Mouse (Mus musculus) liver, embryonic 14.5 days (tissue): ENCODE measurements around the gene Plod1. TPM values are rescaled to one million over a fixed set of nuclear protein-coding genes. Genes with fewer than 3 reads are reported as not detected.

Experiments used
- ATAC-seq: fragments of 200-750 bp; cut with Nextera tagmentation; 2 replicates; pipeline ENCODE4 v1.8.0; 2017; ENCODE audit warnings: moderate number of reproducible peaks, mild to moderate bottlenecking, moderate library complexity; ENCODE audit not compliant: insufficient read depth
- DNase-seq, 3 experiments: peaks; one replicate each; pipeline ENCODE4 v3.0.0-alpha.2; 2012 to 2013; ENCODE audit warnings: low read depth in 3 of 3, low spot score in 3 of 3
- H3K27ac ChIP-seq: fragments of 300-500 bp; sonication (generic); 2 replicates; pipeline ENCODE4 v1.5.1; 2014; ENCODE audit warnings: moderate library complexity, mild to moderate bottlenecking, control low read depth, inconsistent platforms
- H3K27me3 ChIP-seq: fragments of 300-500 bp; sonication (generic); 2 replicates; pipeline ENCODE4 v1.6.1; 2014; ENCODE audit warnings: mild to moderate bottlenecking, low read length, moderate library complexity; ENCODE audit not compliant: control insufficient read depth, insufficient read depth
- H3K36me3 ChIP-seq: fragments of 300-500 bp; sonication (generic); replicated peaks from 2 replicates; pipeline ENCODE4 v1.6.1; 2014; ENCODE audit warnings: low read depth; ENCODE audit not compliant: control insufficient read depth, insufficient read depth
- H3K4me1 ChIP-seq, 2 experiments: fragments of 200-500 bp in 1 of 2; fragments of 300-500 bp in 1 of 2; sonication (generic) in 1 of 2; replicated peaks; 2 replicates each; pipeline ENCODE4 v1.6.1; 2012 to 2014; ENCODE audit warnings: antibody characterized with exemption in 1 of 2, inconsistent platforms in 1 of 2, low read length in 1 of 2; ENCODE audit not compliant: control insufficient read depth in 2 of 2, insufficient read depth in 2 of 2
- H3K4me2 ChIP-seq: fragments of 300-500 bp; sonication (generic); 2 replicates; pipeline ENCODE4 v1.6.1; 2014; ENCODE audit warnings: low read depth, mild to moderate bottlenecking, control low read depth, moderate library complexity
- H3K4me3 ChIP-seq, 2 experiments: fragments of 200-500 bp in 1 of 2; fragments of 300-500 bp in 1 of 2; sonication (generic) in 1 of 2; 2 replicates each; pipeline ENCODE4 v1.5.1; 2012 to 2014; ENCODE audit warnings: low read depth in 2 of 2, low read length in 2 of 2, mild to moderate bottlenecking in 2 of 2, control low read depth in 1 of 2, inconsistent platforms in 1 of 2, moderate library complexity in 1 of 2; ENCODE audit not compliant: insufficient read depth in 1 of 2
- H3K9ac ChIP-seq: fragments of 300-500 bp; sonication (generic); replicated peaks from 2 replicates; pipeline ENCODE4 v1.6.1; 2014; ENCODE audit warnings: mild to moderate bottlenecking, control low read depth, moderate library complexity
- H3K9me3 ChIP-seq: fragments of 300-500 bp; sonication (generic); 2 replicates; pipeline ENCODE4 v1.6.1; 2016; ENCODE audit warnings: low read length, mixed read lengths; ENCODE audit not compliant: control insufficient read depth
- CTCF ChIP-seq: IDR thresholded peaks from 2 replicates; pipeline ENCODE4 v1.5.1; 2016; ENCODE audit warnings: antibody characterized with exemption, low read depth, control low read depth
- EP300 ChIP-seq: IDR thresholded peaks from 2 replicates; pipeline ENCODE4 v1.6.1; 2016; ENCODE audit warnings: antibody characterized with exemption, low read depth
- WGBS: fragments of 180-500 bp; shearing (Covaris S2); extraction: QIAGEN DNeasy Blood & Tissue Kit; methylation state at CpG from one replicate; pipeline ENCODE4 v1.1.7; 2014; ENCODE audit not compliant: insufficient replicate concordance; 5-methylcytosine and 5-hydroxymethylcytosine counted together
- polyA plus RNA-seq, 2 experiments: library from polyadenylated mRNA; depleted of rRNA in 1 of 2; stranded (reverse) in 1 of 2; unstranded in 1 of 2; fragments of >200 nt; fragmentation: Nextera tagmentation in 1 of 2; extraction: Ambion mirVana in 1 of 2; gene quantifications; 2 replicates each; pipeline versions ENCODE4 v1.2.1 to v1.2.3; 2012 to 2014

Plod1 gene
- polyA plus RNA-seq, 2 experiments, result 15.5 to 20.2 TPM

DNA sequence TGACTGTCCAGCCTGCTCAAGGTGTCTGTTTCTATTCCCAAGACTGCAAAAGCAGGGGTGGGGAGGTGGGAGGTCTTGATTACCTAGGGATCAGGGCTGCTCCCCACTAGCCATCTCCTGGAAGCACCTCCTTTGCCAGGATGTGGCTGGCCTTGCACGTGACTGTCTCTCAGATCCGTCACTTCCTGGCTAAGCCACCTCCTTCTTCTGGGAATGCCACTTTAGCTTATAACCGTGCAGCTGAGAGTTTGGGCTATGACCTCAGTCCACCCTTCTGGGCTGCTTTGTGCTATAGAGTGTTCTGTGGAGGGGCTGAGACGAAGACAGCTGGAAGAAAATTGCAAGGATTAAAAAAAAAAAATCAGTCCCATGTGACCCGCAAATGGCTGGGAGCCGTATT lies 26.2 kb upstream of the Plod1 start:
- Histone ChIP-seq H3K4me2 (no peak overlapping the region), H3K27ac (no peak overlapping the region), H3K4me3 (no peak overlapping the region), H3K36me3 (no peaks in the 10 kb centered on the region), H3K27me3 (no peaks in the 10 kb centered on the region), H3K9ac (no peak overlapping the region), H3K4me1 (no peaks in the 10 kb centered on the region), H3K9me3 (no peaks in the 10 kb centered on the region)
- TF ChIP-seq EP300 (no peak), CTCF (no peak)
- WGBS, result 42% methylated on average over 6 of the region's 6 CpGs
- no peak for DNase-seq
- no peak for ATAC-seq

- Histone ChIP-seq H3K9me3 (no peaks in the 10 kb centered on the region), H3K4me3 (no peak overlapping the region), H3K27ac (no peak overlapping the region), H3K27me3 (no peaks in the 10 kb centered on the region), H3K4me2 (no peak overlapping the region), H3K36me3 (no peaks in the 10 kb centered on the region), H3K4me1 (no peaks in the 10 kb centered on the region), H3K9ac (no peak overlapping the region)
- WGBS, result 26% methylated on average over 6 of the region's 6 CpGs
- TF ChIP-seq EP300 (no peak), CTCF (peak; percentile 85)
- peak; percentile 51; the same call in 1 of the 2 replicates for ATAC-seq
- peak; percentile 52 to 57 (median 56) for DNase-seq
These were observed 23.6 kb upstream of the Plod1 start for GRCm38 (mm10) chr4:147959881-147960831.

- H3K4me1 ChIP-seq, result no peaks in the 10 kb centered on the region
- H3K36me3 ChIP-seq, result no peaks in the 10 kb centered on the region
- no peak for DNase-seq
- H3K27ac ChIP-seq, result no peak overlapping the region
- H3K4me2 ChIP-seq, result no peak overlapping the region
- no peak overlapping the region for H3K4me3 ChIP-seq
- no peaks in the 10 kb centered on the region for H3K9me3 ChIP-seq
- no peaks in the 10 kb centered on the region for H3K27me3 ChIP-seq
- TF ChIP-seq CTCF (no peak), EP300 (no peak)
- H3K9ac ChIP-seq, result no peak overlapping the region
- no peak for ATAC-seq
- 36% methylated on average over 11 of the region's 11 CpGs for WGBS
These were observed 20.6 kb upstream of the Plod1 start for GRCm38 (mm10) chr4:147957141-147957540.

- 6% methylated on average over 4 of the region's 4 CpGs for WGBS
- H3K4me2 ChIP-seq, result no peak overlapping the region
- no peak overlapping the region for H3K4me3 ChIP-seq
- H3K36me3 ChIP-seq, result no peaks in the 10 kb centered on the region
- TF ChIP-seq CTCF (peak; percentile 73), EP300 (no peak)
- no peak overlapping the region for H3K27ac ChIP-seq
- ATAC-seq, result no peak
- H3K4me1 ChIP-seq, result no peaks in the 10 kb centered on the region
- H3K9ac ChIP-seq, result no peak overlapping the region
- no peaks in the 10 kb centered on the region for H3K9me3 ChIP-seq
- no peaks in the 10 kb centered on the region for H3K27me3 ChIP-seq
- DNase-seq, result no peak
These were observed 17.0 kb upstream of the Plod1 start for GRCm38 (mm10) chr4:147953590-147953989.

- Histone ChIP-seq H3K27me3 (no peaks in the 10 kb centered on the region), H3K9me3 (no peaks in the 10 kb centered on the region), H3K36me3 (peaks cover 23% of the 10 kb centered on the region), H3K4me3 (no peak overlapping the region), H3K9ac (no peak overlapping the region), H3K4me2 (no peak overlapping the region), H3K27ac (no peak overlapping the region), H3K4me1 (peaks cover under 1 to 3% of the 10 kb centered on the region in 2 experiments; a peak in 1 of 4 replicates)
- TF ChIP-seq EP300 (no peak), CTCF (no peak)
- 76% methylated on average over 2 of the region's 2 CpGs for WGBS
- no peak for ATAC-seq
- no peak for DNase-seq
These were observed 10.9 kb upstream of the Plod1 start for GRCm38 (mm10) chr4:147947511-147947910.
